Mouse (Mus musculus): ENCODE data around the gene Cmpk2. TPM values are rescaled to one million over a fixed set of nuclear protein-coding genes. Genes with fewer than 3 reads are reported as not detected.
A peak's percentile ranks its signal among the peaks of the same experiment; 100 is the strongest.

Gene Cmpk2
- total and polyA plus RNA-seq, 2 experiments, result 4.8 to 7.0 TPM

GRCm38 (mm10) chr12:26524943-26525697 is 56.1 kb downstream of the Cmpk2 start:
- Histone ChIP-seq H3K4me3 (ENCODE audit: insufficient read depth, low read depth, low read length) (no peak overlapping the region), H3K4me1 (ENCODE audit: control insufficient read depth, insufficient read depth, low read length) (no peaks in the 10 kb centered on the region), H3K9ac (ENCODE audit: low read depth, low read length) (no peak overlapping the region), H3K36me3 (ENCODE audit: control insufficient read depth, insufficient read depth, low read length) (no peaks in the 10 kb centered on the region), H3K27me3 (ENCODE audit: control insufficient read depth, insufficient read depth, low read length) (no peaks in the 10 kb centered on the region), H3K27ac (replicated peaks; ENCODE audit: insufficient read depth, low read depth, low read length) (no peak overlapping the region), H3K79me2 (ENCODE audit: control insufficient read depth, insufficient read depth, low read length) (no peaks in the 10 kb centered on the region)
- 62% methylated on average over 3 of the region's 3 CpGs for WGBS
- peak; percentile 2 for DNase-seq (ENCODE audit: extremely low read depth, low read depth, low spot score)
- TF ChIP-seq POLR2A (IDR thresholded peaks at IDR 0.05; ENCODE audit: extremely low read depth, insufficient read depth, low read length) (no peak), CTCF (IDR thresholded peaks at IDR 0.05; ENCODE audit: low read depth, low read length) (no peak)

- Histone ChIP-seq H3K27ac (replicated peaks; ENCODE audit: insufficient read depth, low read depth, low read length) (no peak overlapping the region), H3K4me1 (ENCODE audit: control insufficient read depth, insufficient read depth, low read length) (no peaks in the 10 kb centered on the region), H3K36me3 (ENCODE audit: control insufficient read depth, insufficient read depth, low read length) (no peaks in the 10 kb centered on the region), H3K79me2 (ENCODE audit: control insufficient read depth, insufficient read depth, low read length) (no peaks in the 10 kb centered on the region), H3K4me3 (ENCODE audit: insufficient read depth, low read depth, low read length) (no peak overlapping the region), H3K27me3 (ENCODE audit: control insufficient read depth, insufficient read depth, low read length) (no peaks in the 10 kb centered on the region), H3K9ac (ENCODE audit: low read depth, low read length) (no peak overlapping the region)
- WGBS, result 51% methylated on average over 5 of the region's 5 CpGs
- TF ChIP-seq CTCF (IDR thresholded peaks at IDR 0.05; ENCODE audit: low read depth, low read length) (no peak), POLR2A (IDR thresholded peaks at IDR 0.05; ENCODE audit: extremely low read depth, insufficient read depth, low read length) (no peak)
- DNase-seq (ENCODE audit: extremely low read depth, low read depth, low spot score), result no peak
Measured at GRCm38 (mm10) chr12:26525698-26526026, 56.7 kb downstream of the Cmpk2 start.

Other genes starting within 250 kb of the Cmpk2 start
- gene Rnf144a, start 54.0 kb upstream of the Cmpk2 start, total RNA-seq (2014; rRNA removed), result 2.0 and 3.3 TPM in 2 replicates
- gene Rnf144a, start 54.0 kb upstream of the Cmpk2 start, polyA plus RNA-seq (2012; rRNA removed), result 2.3 and 2.8 TPM in 2 replicates
- gene Rsad2, start 12.8 kb upstream of the Cmpk2 start, total RNA-seq (2014; rRNA removed), result 6.2 and 7.1 TPM in 2 replicates
- gene Rsad2, start 12.8 kb upstream of the Cmpk2 start, polyA plus RNA-seq (2012; rRNA removed), result 2.0 and 3.6 TPM in 2 replicates